Mouse (Mus musculus) layer of hippocampus, adult 9-11 months (tissue): ENCODE results near the gene Ackr4.

Experiments
- DNase-seq: peaks from one replicate; pipeline ENCODE4 v3.0.0; 2022

Gene Ackr4

GRCm38 (mm10) chr9:104126833-104127232 lies at the start of gene Ackr4:
Gene Ackr4, minus strand, starts transcription at chr9:104126933.
- no peak for DNase-seq

- DNase-seq, result no peak
Measured at GRCm38 (mm10) chr9:104172342-104172741, 45.6 kb upstream of the Ackr4 start.

GRCm38 (mm10) chr9:104171651-104172050 lies 44.9 kb upstream of the Ackr4 start:
- no peak for DNase-seq

GRCm38 (mm10) chr9:104169986-104170385 lies 43.3 kb upstream of the Ackr4 start:
- DNase-seq, result no peak

GRCm38 (mm10) chr9:104165926-104166325 lies 39.2 kb upstream of the Ackr4 start:
- no peak for DNase-seq

- DNase-seq, result no peak
Measured at GRCm38 (mm10) chr9:104164194-104164593, 37.5 kb upstream of the Ackr4 start.

GRCm38 (mm10) chr9:104161117-104161516 lies 34.4 kb upstream of the Ackr4 start:
- DNase-seq, result no peak

- no peak for DNase-seq
Measured at GRCm38 (mm10) chr9:104157291-104157690, 30.6 kb upstream of the Ackr4 start.

GRCm38 (mm10) chr9:104156506-104156905 lies 29.8 kb upstream of the Ackr4 start:
- no peak for DNase-seq

- no peak for DNase-seq
Measured at GRCm38 (mm10) chr9:104155100-104155715, 28.5 kb upstream of the Ackr4 start.

GRCm38 (mm10) chr9:104152121-104152520 lies 25.4 kb upstream of the Ackr4 start:
- no peak for DNase-seq

GRCm38 (mm10) chr9:104148969-104149368 lies 22.2 kb upstream of the Ackr4 start:
- no peak for DNase-seq

GRCm38 (mm10) chr9:104146683-104147082 lies 19.9 kb upstream of the Ackr4 start:
- no peak for DNase-seq

GRCm38 (mm10) chr9:104144314-104144996 lies 17.7 kb upstream of the Ackr4 start:
- DNase-seq, result no peak

GRCm38 (mm10) chr9:104142805-104143204 lies 16.1 kb upstream of the Ackr4 start:
- no peak for DNase-seq

GRCm38 (mm10) chr9:104140351-104140750 lies 13.6 kb upstream of the Ackr4 start:
- DNase-seq, result no peak

GRCm38 (mm10) chr9:104130141-104130755 lies 3.5 kb upstream of the Ackr4 start:
- DNase-seq, result no peak

- DNase-seq, result peak; percentile 70
Measured at GRCm38 (mm10) chr9:104128110-104128509, 1.4 kb upstream of the Ackr4 start.

- DNase-seq, result no peak
Measured at GRCm38 (mm10) chr9:104123622-104124021, 3.1 kb downstream of the Ackr4 start.

- DNase-seq, result no peak
Measured at GRCm38 (mm10) chr9:104123101-104123500, 3.6 kb downstream of the Ackr4 start.

- no peak for DNase-seq
Measured at GRCm38 (mm10) chr9:104109151-104109550, 17.6 kb downstream of the Ackr4 start.

- no peak for DNase-seq
Measured at GRCm38 (mm10) chr9:104108571-104109143, 18.1 kb downstream of the Ackr4 start.

GRCm38 (mm10) chr9:104107482-104107881 lies 19.3 kb downstream of the Ackr4 start:
- no peak for DNase-seq

- no peak for DNase-seq
Measured at GRCm38 (mm10) chr9:104106930-104107329, 19.8 kb downstream of the Ackr4 start.
